Mouse (Mus musculus) forebrain, embryonic 15.5 days (tissue): ENCODE data around the gene Itfg1. TPM values are rescaled to one million over a fixed set of nuclear protein-coding genes. Genes with fewer than 3 reads are reported as not detected.

Experiments used
- ATAC-seq: fragments of 200-750 bp; cut with Nextera tagmentation; replicated peaks from 2 replicates; pipeline ENCODE4 v1.8.0; 2017; ENCODE audit warnings: mild to moderate bottlenecking, moderate TSS enrichment, moderate library complexity
- H3K27ac ChIP-seq: fragments of 300-500 bp; sonication (generic); replicated peaks from 2 replicates; pipeline ENCODE4 v1.5.1; 2015; ENCODE audit warnings: mild to moderate bottlenecking, inconsistent platforms
- H3K27me3 ChIP-seq: fragments of 300-500 bp; sonication (generic); 2 replicates; pipeline ENCODE4 v1.6.1; 2015; ENCODE audit warnings: inconsistent platforms
- H3K36me3 ChIP-seq: fragments of 300-500 bp; sonication (generic); 2 replicates; pipeline ENCODE4 v1.6.1; 2015; ENCODE audit warnings: mild to moderate bottlenecking, inconsistent platforms
- H3K4me1 ChIP-seq: fragments of 300-500 bp; sonication (generic); 2 replicates; pipeline ENCODE4 v1.6.1; 2015; ENCODE audit warnings: inconsistent platforms
- H3K4me2 ChIP-seq: fragments of 300-500 bp; sonication (generic); replicated peaks from 2 replicates; pipeline ENCODE4 v1.6.1; 2015; ENCODE audit warnings: mild to moderate bottlenecking, inconsistent platforms
- H3K4me3 ChIP-seq: fragments of 300-500 bp; sonication (generic); 2 replicates; pipeline ENCODE4 v1.5.1; 2015; ENCODE audit warnings: mild to moderate bottlenecking, inconsistent platforms
- H3K9ac ChIP-seq: fragments of 300-500 bp; sonication (generic); replicated peaks from 2 replicates; pipeline ENCODE4 v1.6.1; 2015; ENCODE audit warnings: mild to moderate bottlenecking, inconsistent platforms
- H3K9me3 ChIP-seq: fragments of 300-500 bp; sonication (generic); 2 replicates; pipeline ENCODE4 v1.6.1; 2016; ENCODE audit warnings: inconsistent platforms
- WGBS: fragments of 180-500 bp; shearing (Covaris S2); methylation state at CpG from one replicate; pipeline ENCODE4 v1.1.7; 2015; ENCODE audit warnings: mixed read lengths; 5-methylcytosine and 5-hydroxymethylcytosine counted together
- microRNA-seq: library from miRNA; unstranded; fragments of <30 nt; microRNA quantifications from one replicate; pipeline ENCODE4, GENCODE M21; 2016
- polyA plus RNA-seq: library from polyadenylated mRNA; unstranded; fragments of >200 nt; fragmentation: Nextera tagmentation; extraction: Ambion mirVana; gene quantifications from 2 replicates; pipeline ENCODE4 v1.2.1, GENCODE M21; 2015

The Itfg1 gene
- polyA plus RNA-seq, 1 experiment from 2014 or later: 160 TPM

GRCm38 (mm10) chr8:85716696-85717095, 124.0 kb downstream of the Itfg1 start:
- Histone ChIP-seq H3K27me3 (no peaks in the 10 kb centered on the region), H3K9ac (no peak overlapping the region), H3K4me3 (no peak overlapping the region), H3K36me3 (peaks cover 6% of the 10 kb centered on the region), H3K9me3 (no peaks in the 10 kb centered on the region), H3K4me2 (no peak overlapping the region), H3K27ac (no peak overlapping the region), H3K4me1 (no peaks in the 10 kb centered on the region)
- ATAC-seq: no peak
- over 99% methylated on average over 4 of the region's 4 CpGs for WGBS

- 78% methylated on average over 2 of the region's 2 CpGs for WGBS
- no peak overlapping the region for H3K27ac ChIP-seq
- no peaks in the 10 kb centered on the region for H3K36me3 ChIP-seq
- H3K4me1 ChIP-seq: no peaks in the 10 kb centered on the region
- H3K9ac ChIP-seq: no peak overlapping the region
- H3K4me3 ChIP-seq: no peak overlapping the region
- no peaks in the 10 kb centered on the region for H3K27me3 ChIP-seq
- no peak overlapping the region for H3K4me2 ChIP-seq
- ATAC-seq: no peak
- H3K9me3 ChIP-seq: no peaks in the 10 kb centered on the region
Measured at GRCm38 (mm10) chr8:85706988-85707387, 133.7 kb downstream of the Itfg1 start.

- WGBS: 4% methylated on average over 51 of the region's 65 CpGs
- peak within 1 kb of the TSS; percentile 87 for H3K4me3 ChIP-seq
- peak within 1 kb of the TSS; percentile 98 for H3K9ac ChIP-seq
- H3K36me3 ChIP-seq: no peaks in the 10 kb centered on the region
- H3K4me1 ChIP-seq: peaks cover 18% of the 10 kb centered on the region
- peak within 1 kb of the TSS; percentile 69 for H3K4me2 ChIP-seq
- H3K27me3 ChIP-seq: no peaks in the 10 kb centered on the region
- no peaks in the 10 kb centered on the region for H3K9me3 ChIP-seq
- ATAC-seq: peak; percentile 93
- peak within 1 kb of the TSS; percentile 99 for H3K27ac ChIP-seq
Measured at GRCm38 (mm10) chr8:85700751-85701351, 139.9 kb downstream of the Itfg1 start, which contains the start of gene Neto2. TSS of gene Neto2 (minus strand) at chr8:85700924.

- under 1% methylated on average over 65 of the region's 84 CpGs for whole genome bisulfite sequencing
- H3K27ac ChIP-seq: peak overlapping the region; percentile 99
- H3K9ac ChIP-seq: peak overlapping the region; percentile 98
- H3K4me3 ChIP-seq: peak overlapping the region; percentile 87
- H3K9me3 ChIP-seq: no peaks in the 10 kb centered on the region
- peaks cover 18% of the 10 kb centered on the region for H3K4me1 ChIP-seq
- H3K27me3 ChIP-seq: no peaks in the 10 kb centered on the region
- peak; percentile 98 for ATAC-seq
- H3K4me2 ChIP-seq: peak overlapping the region; percentile 69
- no peaks in the 10 kb centered on the region for H3K36me3 ChIP-seq
Measured at GRCm38 (mm10) chr8:85700101-85700750, 140.5 kb downstream of the Itfg1 start.

GRCm38 (mm10) chr8:85699051-85699450, 141.7 kb downstream of the Itfg1 start:
- Histone ChIP-seq H3K36me3 (no peaks in the 10 kb centered on the region), H3K4me1 (peaks cover 18% of the 10 kb centered on the region), H3K4me3 (peak overlapping the region; percentile 40), H3K9ac (0 out of 2 replicates have a peak overlapping the region, but pooled peaks have one; percentile 19), H3K4me2 (peak overlapping the region; percentile 47), H3K27me3 (no peaks in the 10 kb centered on the region), H3K9me3 (no peaks in the 10 kb centered on the region), H3K27ac (no peak overlapping the region)
- WGBS: 0% methylated on average over 6 of the region's 6 CpGs
- ATAC-seq: peak; percentile 21

Small RNA genes lying within 50 kb of the gene (microRNA-seq; reads per million reads assigned to microRNA genes)
- gene Mir8109: not detected

Other genes with a start within 250 kb of the Itfg1 start
- gene Neto2, start 140.0 kb downstream of the Itfg1 start, polyA plus RNA-seq: 63.1 and 72.4 TPM in 2 replicates
- gene Phkb, start within 50 bp of the Itfg1 start, polyA plus RNA-seq: 28.0 and 30.1 TPM in 2 replicates